Comparison of ENCODE assay signal across 20 mouse cellular contexts in genomic region chr3:55337671-55338070, GRCm38 (mm10).
DNase-seq lines count a peak whose midpoint lies in the region; ATAC-seq and TF ChIP-seq lines count a peak whose summit lies in the region.
"Had no signal": no experiment of that assay in that cellular context is flagged by ENCODE, and none has a peak within 500 bp of the region (broad histone marks: within the 10 kb centered on the region; RNA-seq: fewer than 3 reads in every experiment).

No protein-coding gene starts in this region.

- no peak overlapping the region for H3K4me3 ChIP-seq in kidney, embryonic 15.5 days (replicated peaks)
- H3K4me3 ChIP-seq in kidney, adult 2 months (ENCODE audit: insufficient read depth, low read depth, low read length) = no peak overlapping the region
- H3K4me3 ChIP-seq in lung, embryonic 16.5 days (ENCODE audit: low read length) = no peak overlapping the region
- H3K4me3 ChIP-seq: embryonic facial prominence, embryonic 15.5 days; erythroblast, embryonic 14.5 days; forebrain, embryonic 10.5 days; hindbrain, embryonic 12.5 days had no signal

- peak; percentile 35 for ATAC-seq in frontal cortex, adult (ENCODE audit: low TSS enrichment)
- no peak for ATAC-seq in kidney, embryonic 15.5 days (replicated peaks; ENCODE audit: low FRiP score)
- no peak for ATAC-seq in lung, embryonic 16.5 days (ENCODE audit: low read depth)
- ATAC-seq: CD4-positive, CD25-positive, alpha-beta regulatory T cell, adult 4 months; forebrain, embryonic 14.5 days had no signal

- no peak for TF ChIP-seq POLR2A in kidney, adult 2 months (IDR thresholded peaks at IDR 0.05; ENCODE audit: low read depth, low read length)

- TF ChIP-seq CTCF in kidney, adult 2 months (conservative IDR thresholded peaks at IDR 0.05; ENCODE audit: insufficient read depth, insufficient read length, low read depth, low read length) = no peak

- 82% methylated on average over 7 of the region's 7 CpGs for WGBS in kidney, embryonic 15.5 days
- 80% methylated on average over 7 of the region's 7 CpGs for WGBS in kidney, adult 2 months
- WGBS in lung, embryonic 16.5 days = 82% methylated on average over 7 of the region's 7 CpGs

- peaks cover 17% of the 10 kb centered on the region; the same call in 1 of the 2 replicates for H3K4me1 ChIP-seq in kidney, embryonic 15.5 days
- no peaks in the 10 kb centered on the region for H3K4me1 ChIP-seq in kidney, adult 2 months (ENCODE audit: control insufficient read depth, insufficient read depth, low read length)
- H3K4me1 ChIP-seq in lung, embryonic 16.5 days (replicated peaks; ENCODE audit: control insufficient read depth, insufficient read depth, low read length) = no peaks in the 10 kb centered on the region
- H3K4me1 ChIP-seq: embryonic facial prominence, embryonic 15.5 days; forebrain, embryonic 10.5 days had no signal

- H3K36me3 ChIP-seq in kidney, embryonic 15.5 days = no peaks in the 10 kb centered on the region
- H3K36me3 ChIP-seq in kidney, adult 2 months (ENCODE audit: control insufficient read depth, insufficient read depth, low read length) = no peaks in the 10 kb centered on the region
- no peaks in the 10 kb centered on the region for H3K36me3 ChIP-seq in lung, embryonic 16.5 days (ENCODE audit: control insufficient read depth, insufficient read depth, low read length)
- H3K36me3 ChIP-seq: embryonic facial prominence, embryonic 15.5 days; forebrain, embryonic 10.5 days; G1E; hindbrain, embryonic 12.5 days had no signal

- H3K4me2 ChIP-seq in kidney, embryonic 15.5 days = no peak overlapping the region
- H3K4me2 ChIP-seq in lung, embryonic 16.5 days (ENCODE audit: low read depth, low read length) = no peak overlapping the region
- H3K4me2 ChIP-seq: embryonic facial prominence, embryonic 15.5 days; hindbrain, embryonic 12.5 days had no signal

- no peak for DNase-seq in frontal cortex, postnatal 25 days (ENCODE audit: low spot score in 2 of 2)
- no peak for DNase-seq in kidney, adult 2 months
- DNase-seq in lung, postnatal 10 days = no peak
- DNase-seq in brain, adult 2 months (ENCODE audit: low read depth, low spot score) = peak; percentile 68
- DNase-seq: adrenal gland, adult 8-10 months; B cell, adult 2 months; cerebellum, adult 11 months; cerebellum, adult 8-10 months; cerebellum, postnatal 14 days; embryo, embryonic 11 days had no signal

- H3K27me3 ChIP-seq in kidney, embryonic 15.5 days = no peaks in the 10 kb centered on the region
- no peaks in the 10 kb centered on the region for H3K27me3 ChIP-seq in kidney, adult 2 months (replicated peaks; ENCODE audit: control insufficient read depth, insufficient read depth, low read length)
- no peaks in the 10 kb centered on the region for H3K27me3 ChIP-seq in lung, embryonic 16.5 days (ENCODE audit: control insufficient read depth, insufficient read depth, low read depth, low read length)
- H3K27me3 ChIP-seq: embryonic facial prominence, embryonic 15.5 days; hindbrain, embryonic 12.5 days had no signal

- H3K9me3 ChIP-seq in kidney, embryonic 15.5 days (replicated peaks) = no peaks in the 10 kb centered on the region
- H3K9me3 ChIP-seq in lung, embryonic 16.5 days (ENCODE audit: control insufficient read depth, low read length) = no peaks in the 10 kb centered on the region
- H3K9me3 ChIP-seq: embryonic facial prominence, embryonic 15.5 days; forebrain, embryonic 10.5 days; hindbrain, embryonic 12.5 days had no signal

- no peak overlapping the region for H3K9ac ChIP-seq in kidney, embryonic 15.5 days
- H3K9ac ChIP-seq in lung, embryonic 16.5 days (ENCODE audit: low read length) = no peak overlapping the region
- H3K9ac ChIP-seq: embryonic facial prominence, embryonic 15.5 days; hindbrain, embryonic 12.5 days had no signal

- H3K27ac ChIP-seq in kidney, embryonic 15.5 days = peak overlapping the region; percentile 60
- no peak overlapping the region for H3K27ac ChIP-seq in kidney, adult 2 months (ENCODE audit: insufficient read depth, low read depth, low read length)
- peak overlapping the region; percentile 33; the same call in 1 of the 2 replicates for H3K27ac ChIP-seq in lung, embryonic 16.5 days (ENCODE audit: low read length)
- H3K27ac ChIP-seq: embryonic facial prominence, embryonic 15.5 days; forebrain, embryonic 10.5 days; hindbrain, embryonic 12.5 days had no signal
